Mouse (Mus musculus): Measurements from ENCODE around the gene Muc1. TPM values are rescaled to one million over a fixed set of nuclear protein-coding genes. Genes with fewer than 3 reads are reported as not detected.

Muc1 gene
- polyA plus RNA-seq, 1 experiment from 2014 or later: 0.30 TPM

DNA sequence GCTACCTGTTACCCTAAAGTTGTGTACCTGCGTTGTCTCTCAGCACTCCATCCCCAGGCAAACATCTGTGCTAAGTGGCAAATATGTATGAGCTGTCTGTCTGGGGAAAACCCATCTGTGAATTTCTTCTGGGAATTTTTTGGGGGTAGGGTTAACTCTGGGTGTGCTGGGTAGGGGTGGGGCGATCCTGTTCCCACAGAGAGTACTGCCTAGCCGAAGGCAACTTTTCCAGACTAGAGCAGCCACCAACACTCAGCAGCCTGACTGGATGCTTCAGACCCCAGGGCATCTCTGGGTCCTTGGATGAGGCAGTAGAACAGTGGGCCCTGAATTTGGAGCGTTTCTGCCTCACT is 53.4 kb downstream of the Muc1 start:
- H3K4me1 ChIP-seq (replicated peaks; ENCODE audit: control insufficient read depth, insufficient read depth, low read length): peaks cover 26% of the 10 kb centered on the region
- H3K36me3 ChIP-seq (ENCODE audit: control insufficient read depth, insufficient read depth, low read length): no peaks in the 10 kb centered on the region
- H3K27me3 ChIP-seq (replicated peaks; ENCODE audit: control insufficient read depth, insufficient read depth, low read length): peaks cover 46% of the 10 kb centered on the region
- H3K4me2 ChIP-seq: no peak overlapping the region
- H3K27ac ChIP-seq (ENCODE audit: low read depth, low read length): no peak overlapping the region
- WGBS: 24% methylated on average over 4 of the region's 4 CpGs
- ATAC-seq (replicated peaks; ENCODE audit: low FRiP score) (no peak), DNase-seq (ENCODE audit: low spot score) (no peak)
- no peak overlapping the region for H3K4me3 ChIP-seq (ENCODE audit: low read depth, low read length)
- H3K9me3 ChIP-seq (ENCODE audit: control insufficient read depth, low read length): no peaks in the 10 kb centered on the region
- no peak overlapping the region for H3K9ac ChIP-seq (ENCODE audit: low read depth, low read length)

MicroRNA genes within 50 kb of the gene (microRNA counts, 519-probe panel; counts per million panel counts)
- microRNA mmu-miR-92b: not detected

Small RNA genes lying within 50 kb of the gene (microRNA-seq; reads per million reads assigned to microRNA genes)
- gene Mir92b (ENCODE audit: borderline number of aligned reads): 242 reads per million, percentile 58 among the genes with 10 or more reads in this experiment

Other genes with a start within 250 kb of the Muc1 start
- 11.3 and 11.7 TPM in 2 replicates for gene Rusc1, start 135.7 kb upstream of the Muc1 start, polyA plus RNA-seq (2014; fragmentation: Nextera tagmentation; extraction: Ambion mirVana)
- gene Gm43738, start 128.0 kb upstream of the Muc1 start, polyA plus RNA-seq (2014; fragmentation: Nextera tagmentation; extraction: Ambion mirVana): 0.14 TPM in 1 of 2 replicates, not detected in the other
- 284 and 300 TPM in 2 replicates for gene Fdps, start 127.1 kb upstream of the Muc1 start, polyA plus RNA-seq (2014; fragmentation: Nextera tagmentation; extraction: Ambion mirVana)
- gene Pklr, start 92.9 kb upstream of the Muc1 start, polyA plus RNA-seq (2014; fragmentation: Nextera tagmentation; extraction: Ambion mirVana): 117 and 144 TPM in 2 replicates
- 1.2 and 1.6 TPM in 2 replicates for gene Hcn3, start 68.9 kb upstream of the Muc1 start, polyA plus RNA-seq (2014; fragmentation: Nextera tagmentation; extraction: Ambion mirVana)
- gene Clk2, start 64.3 kb upstream of the Muc1 start, polyA plus RNA-seq (2014; fragmentation: Nextera tagmentation; extraction: Ambion mirVana): 18.8 and 22.8 TPM in 2 replicates
- gene Scamp3, start 51.6 kb upstream of the Muc1 start, polyA plus RNA-seq (2014; fragmentation: Nextera tagmentation; extraction: Ambion mirVana): 110 and 116 TPM in 2 replicates
- gene Fam189b, start 45.9 kb upstream of the Muc1 start, polyA plus RNA-seq (2014; fragmentation: Nextera tagmentation; extraction: Ambion mirVana): 12.7 and 13.5 TPM in 2 replicates
- 38.5 and 42.1 TPM in 2 replicates for gene Gba, start 26.1 kb upstream of the Muc1 start, polyA plus RNA-seq (2014; fragmentation: Nextera tagmentation; extraction: Ambion mirVana)
- gene Thbs3, start 13.9 kb upstream of the Muc1 start, polyA plus RNA-seq (2014; fragmentation: Nextera tagmentation; extraction: Ambion mirVana): 3.2 and 5.9 TPM in 2 replicates
- gene Mtx1, start 2.0 kb upstream of the Muc1 start, polyA plus RNA-seq (2014; fragmentation: Nextera tagmentation; extraction: Ambion mirVana): 219 and 241 TPM in 2 replicates
- 246 and 251 TPM in 2 replicates for gene Krtcap2, start 16.9 kb downstream of the Muc1 start, polyA plus RNA-seq (2014; fragmentation: Nextera tagmentation; extraction: Ambion mirVana)
- 0.97 and 1.7 TPM in 2 replicates for gene Trim46, start 17.3 kb downstream of the Muc1 start, polyA plus RNA-seq (2014; fragmentation: Nextera tagmentation; extraction: Ambion mirVana)
- gene Dpm3, start 30.3 kb downstream of the Muc1 start, polyA plus RNA-seq (2014; fragmentation: Nextera tagmentation; extraction: Ambion mirVana): 106 and 118 TPM in 2 replicates
- 25.3 and 31.5 TPM in 2 replicates for gene Slc50a1, start 41.5 kb downstream of the Muc1 start, polyA plus RNA-seq (2014; fragmentation: Nextera tagmentation; extraction: Ambion mirVana)
- gene Efna1, start 52.1 kb downstream of the Muc1 start, polyA plus RNA-seq (2014; fragmentation: Nextera tagmentation; extraction: Ambion mirVana): 11.4 and 11.8 TPM in 2 replicates
- 2.1 and 3.9 TPM in 2 replicates for gene Efna3, start 93.9 kb downstream of the Muc1 start, polyA plus RNA-seq (2014; fragmentation: Nextera tagmentation; extraction: Ambion mirVana)
- gene Efna4, start 109.0 kb downstream of the Muc1 start, polyA plus RNA-seq (2014; fragmentation: Nextera tagmentation; extraction: Ambion mirVana): 6.5 and 6.9 TPM in 2 replicates
- 19.5 and 23.2 TPM in 2 replicates for gene Adam15, start 120.9 kb downstream of the Muc1 start, polyA plus RNA-seq (2014; fragmentation: Nextera tagmentation; extraction: Ambion mirVana)
- gene Dcst2, start 132.9 kb downstream of the Muc1 start, polyA plus RNA-seq (2014; fragmentation: Nextera tagmentation; extraction: Ambion mirVana): 0.10 TPM in 1 of 2 replicates, not detected in the other
- gene Dcst1, start 136.2 kb downstream of the Muc1 start, polyA plus RNA-seq (2014; fragmentation: Nextera tagmentation; extraction: Ambion mirVana): not detected in 2 replicates
- 1.5 and 2.1 TPM in 2 replicates for gene Zbtb7b, start 165.7 kb downstream of the Muc1 start, polyA plus RNA-seq (2014; fragmentation: Nextera tagmentation; extraction: Ambion mirVana)
- gene Lenep, start 173.7 kb downstream of the Muc1 start, polyA plus RNA-seq (2014; fragmentation: Nextera tagmentation; extraction: Ambion mirVana): not detected in 2 replicates
- gene Flad1, start 182.8 kb downstream of the Muc1 start, polyA plus RNA-seq (2014; fragmentation: Nextera tagmentation; extraction: Ambion mirVana): 34.3 and 37.8 TPM in 2 replicates
- 498 and 502 TPM in 2 replicates for gene Cks1b, start 189.3 kb downstream of the Muc1 start, polyA plus RNA-seq (2014; fragmentation: Nextera tagmentation; extraction: Ambion mirVana)
- gene Shc1, start 189.4 kb downstream of the Muc1 start, polyA plus RNA-seq (2014; fragmentation: Nextera tagmentation; extraction: Ambion mirVana): 72.8 and 75.6 TPM in 2 replicates
- 35.5 and 37.7 TPM in 2 replicates for gene Pygo2, start 201.2 kb downstream of the Muc1 start, polyA plus RNA-seq (2014; fragmentation: Nextera tagmentation; extraction: Ambion mirVana)
- gene Pbxip1, start 207.6 kb downstream of the Muc1 start, polyA plus RNA-seq (2014; fragmentation: Nextera tagmentation; extraction: Ambion mirVana): 8.3 and 8.7 TPM in 2 replicates
- gene Pmvk, start 225.5 kb downstream of the Muc1 start, polyA plus RNA-seq (2014; fragmentation: Nextera tagmentation; extraction: Ambion mirVana): 58.0 and 58.3 TPM in 2 replicates

All from liver, embryonic 11.5 days (tissue).